Mouse (Mus musculus) intestine, postnatal 0 days (tissue): ENCODE data around the gene Atp13a5. TPM values are rescaled to one million over a fixed set of nuclear protein-coding genes. Genes with fewer than 3 reads are reported as not detected.

Experiments
- ATAC-seq: fragments of 200-750 bp; cut with Nextera tagmentation; 2 replicates; pipeline ENCODE4 v1.8.0; 2017; ENCODE audit warnings: mild to moderate bottlenecking, moderate TSS enrichment, moderate library complexity
- H3K27ac ChIP-seq: fragments of 300-500 bp; sonication (generic); 2 replicates; pipeline ENCODE4 v1.5.1; 2014; ENCODE audit warnings: mild to moderate bottlenecking, low read depth, low read length, moderate library complexity
- H3K27me3 ChIP-seq: fragments of 300-500 bp; sonication (generic); replicated peaks from 2 replicates; pipeline ENCODE4 v1.6.1; 2014; ENCODE audit warnings: low read length, mixed read lengths; ENCODE audit not compliant: control insufficient read depth, insufficient read depth
- H3K36me3 ChIP-seq: fragments of 300-500 bp; sonication (generic); 2 replicates; pipeline ENCODE4 v1.6.1; 2014; ENCODE audit warnings: mild to moderate bottlenecking, moderate library complexity; ENCODE audit not compliant: control insufficient read depth, insufficient read depth
- H3K4me1 ChIP-seq: fragments of 300-500 bp; sonication (generic); replicated peaks from 2 replicates; pipeline ENCODE4 v1.6.1; 2014; ENCODE audit warnings: antibody characterized with exemption, low read length, mixed read lengths; ENCODE audit not compliant: control insufficient read depth, insufficient read depth
- H3K4me2 ChIP-seq: fragments of 300-500 bp; sonication (generic); replicated peaks from 2 replicates; pipeline ENCODE4 v1.6.1; 2014; ENCODE audit warnings: low read depth, mild to moderate bottlenecking, moderate library complexity
- H3K4me3 ChIP-seq: fragments of 300-500 bp; sonication (generic); 2 replicates; pipeline ENCODE4 v1.5.1; 2014; ENCODE audit warnings: low read depth, low read length
- H3K9ac ChIP-seq: fragments of 300-500 bp; sonication (generic); 2 replicates; pipeline ENCODE4 v1.6.1; 2014; ENCODE audit warnings: mild to moderate bottlenecking, low read depth, low read length
- H3K9me3 ChIP-seq: fragments of 300-500 bp; sonication (generic); 2 replicates; pipeline ENCODE4 v1.6.1; 2016; ENCODE audit warnings: mixed run types; ENCODE audit not compliant: control insufficient read depth
- CTCF ChIP-seq: sonication (generic); IDR thresholded peaks from 2 replicates; pipeline ENCODE4 v1.5.1; 2016; ENCODE audit warnings: low read depth, mild to moderate bottlenecking, control low read depth, antibody characterized with exemption, moderate library complexity
- WGBS: fragments of 180-500 bp; shearing (Covaris S2); extraction: QIAGEN DNeasy Blood & Tissue Kit; methylation state at CpG from one replicate; pipeline ENCODE4 v1.1.7; 2014; 5-methylcytosine and 5-hydroxymethylcytosine counted together
- polyA plus RNA-seq: library from polyadenylated mRNA; unstranded; fragments of >200 nt; fragmentation: Nextera tagmentation; extraction: Ambion mirVana; gene quantifications from 2 replicates; pipeline ENCODE4 v1.2.1, GENCODE M21; 2015

Gene Atp13a5
- polyA plus RNA-seq, 1 experiment from 2014 or later = not detected

- whole genome bisulfite sequencing = 79% methylated on average over 3 of the region's 3 CpGs
- no peaks in the 10 kb centered on the region for H3K4me1 ChIP-seq
- no peak overlapping the region for H3K27ac ChIP-seq
- no peaks in the 10 kb centered on the region for H3K9me3 ChIP-seq
- no peaks in the 10 kb centered on the region for H3K36me3 ChIP-seq
- H3K4me2 ChIP-seq = no peak overlapping the region
- no peaks in the 10 kb centered on the region for H3K27me3 ChIP-seq
- H3K9ac ChIP-seq = no peak overlapping the region
- no peak overlapping the region for H3K4me3 ChIP-seq
- no peak for ATAC-seq
- no peak for TF ChIP-seq CTCF
Measured at GRCm38 (mm10) chr16:29315391-29315790, 63.1 kb downstream of the Atp13a5 start.

GRCm38 (mm10) chr16:29314991-29315390 is 63.5 kb downstream of the Atp13a5 start:
- H3K4me1 ChIP-seq = no peaks in the 10 kb centered on the region
- no peak for TF ChIP-seq CTCF
- no peak overlapping the region for H3K27ac ChIP-seq
- ATAC-seq = no peak
- H3K4me2 ChIP-seq = no peak overlapping the region
- H3K36me3 ChIP-seq = no peaks in the 10 kb centered on the region
- H3K4me3 ChIP-seq = no peak overlapping the region
- no peaks in the 10 kb centered on the region for H3K27me3 ChIP-seq
- H3K9ac ChIP-seq = no peak overlapping the region
- no peaks in the 10 kb centered on the region for H3K9me3 ChIP-seq
- WGBS = 72% methylated on average over 3 of the region's 3 CpGs

GRCm38 (mm10) chr16:29297555-29298021 is 80.9 kb downstream of the Atp13a5 start:
- WGBS = 78% methylated on average over 9 of the region's 9 CpGs
- Histone ChIP-seq H3K4me2 (no peak overlapping the region), H3K9ac (no peak overlapping the region), H3K9me3 (no peaks in the 10 kb centered on the region), H3K36me3 (no peaks in the 10 kb centered on the region), H3K27ac (no peak overlapping the region), H3K27me3 (no peaks in the 10 kb centered on the region), H3K4me3 (no peak overlapping the region), H3K4me1 (no peaks in the 10 kb centered on the region)
- no peak for ATAC-seq
- TF ChIP-seq CTCF = no peak

DNA sequence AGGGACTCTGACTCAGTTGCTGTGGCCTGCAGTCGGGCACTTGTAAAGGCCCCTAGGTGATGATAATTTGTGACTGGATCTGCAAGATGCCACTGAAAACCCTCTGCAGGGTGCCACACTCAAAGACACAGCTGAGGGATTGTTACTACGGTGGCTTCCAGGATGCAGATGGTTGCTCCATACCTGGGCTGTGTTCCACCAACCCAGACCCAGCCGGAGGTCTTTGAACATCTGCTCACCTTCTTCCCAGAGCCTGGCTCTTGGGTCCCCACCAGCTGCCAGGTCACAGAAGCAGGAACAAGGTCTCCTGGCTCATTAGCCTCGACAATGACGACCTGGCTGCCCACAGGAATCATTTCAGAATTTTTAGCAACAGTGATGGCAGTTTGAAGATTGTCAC is 97.8 kb downstream of the Atp13a5 start:
- 77% methylated on average over 5 of the region's 5 CpGs for WGBS
- no peak for TF ChIP-seq CTCF
- H3K4me2 ChIP-seq = no peak overlapping the region
- H3K4me3 ChIP-seq = no peak overlapping the region
- ATAC-seq = no peak
- H3K27me3 ChIP-seq = no peaks in the 10 kb centered on the region
- no peaks in the 10 kb centered on the region for H3K4me1 ChIP-seq
- no peaks in the 10 kb centered on the region for H3K9me3 ChIP-seq
- H3K9ac ChIP-seq = no peak overlapping the region
- H3K36me3 ChIP-seq = no peaks in the 10 kb centered on the region
- H3K27ac ChIP-seq = no peak overlapping the region

DNA sequence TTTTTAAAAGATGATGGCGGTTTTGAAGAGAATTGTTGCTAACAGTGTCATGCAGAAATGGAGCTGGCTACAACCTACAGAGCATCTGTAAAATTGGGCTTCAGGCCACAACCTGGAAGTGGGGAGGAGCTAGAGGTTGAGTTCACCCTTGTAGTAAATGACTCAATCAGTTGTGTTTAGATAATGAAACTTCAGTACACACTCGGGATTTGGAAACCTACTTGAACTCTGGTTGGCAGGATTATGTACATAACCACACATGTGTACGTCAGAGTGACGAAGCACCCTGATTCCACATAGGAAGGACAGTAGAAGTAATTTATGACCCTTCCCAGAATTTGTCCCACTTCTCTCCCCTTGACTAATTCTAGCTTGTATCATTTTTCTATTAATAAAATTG is 124.2 kb downstream of the Atp13a5 start:
- no peak for ATAC-seq
- no peaks in the 10 kb centered on the region for H3K27me3 ChIP-seq
- no peaks in the 10 kb centered on the region for H3K36me3 ChIP-seq
- H3K9me3 ChIP-seq = no peaks in the 10 kb centered on the region
- H3K9ac ChIP-seq = no peak overlapping the region
- 65% methylated on average over 4 of the region's 4 CpGs for WGBS
- H3K4me1 ChIP-seq = no peaks in the 10 kb centered on the region
- no peak for TF ChIP-seq CTCF
- H3K4me3 ChIP-seq = no peak overlapping the region
- no peak overlapping the region for H3K27ac ChIP-seq
- no peak overlapping the region for H3K4me2 ChIP-seq

- H3K36me3 ChIP-seq = no peaks in the 10 kb centered on the region
- 83% methylated on average over 5 of the region's 5 CpGs for WGBS
- no peak overlapping the region for H3K27ac ChIP-seq
- no peak overlapping the region for H3K4me2 ChIP-seq
- no peaks in the 10 kb centered on the region for H3K4me1 ChIP-seq
- ATAC-seq = no peak
- H3K9ac ChIP-seq = no peak overlapping the region
- H3K9me3 ChIP-seq = no peaks in the 10 kb centered on the region
- TF ChIP-seq CTCF = no peak
- H3K27me3 ChIP-seq = no peaks in the 10 kb centered on the region
- H3K4me3 ChIP-seq = no peak overlapping the region
Measured at GRCm38 (mm10) chr16:29235951-29236350, 142.6 kb downstream of the Atp13a5 start.
